Mouse (Mus musculus) adrenal gland, postnatal 36 days (tissue): ENCODE data around the gene Cd207. TPM values are rescaled to one million over a fixed set of nuclear protein-coding genes. Genes with fewer than 3 reads are reported as not detected.
"Not testable (repeated sequence)": the region's sequence is repeated elsewhere in the genome, so short reads cannot be mapped to it uniquely, and the experiment has no call there.

Experiments used
- DNase-seq, 2 experiments: peaks; one replicate each; pipeline ENCODE4 v3.0.0; 2021; ENCODE audit warnings: mixed read lengths in 1 of 2
- total RNA-seq, 2 experiments: library from RNA; stranded (reverse); gene quantifications; 2 replicates each; pipeline ENCODE4 v1.2.3; 2021

Cd207 gene
- total RNA-seq, 2 experiments from 2014 or later = 0.20 TPM; not detected in 1

DNA sequence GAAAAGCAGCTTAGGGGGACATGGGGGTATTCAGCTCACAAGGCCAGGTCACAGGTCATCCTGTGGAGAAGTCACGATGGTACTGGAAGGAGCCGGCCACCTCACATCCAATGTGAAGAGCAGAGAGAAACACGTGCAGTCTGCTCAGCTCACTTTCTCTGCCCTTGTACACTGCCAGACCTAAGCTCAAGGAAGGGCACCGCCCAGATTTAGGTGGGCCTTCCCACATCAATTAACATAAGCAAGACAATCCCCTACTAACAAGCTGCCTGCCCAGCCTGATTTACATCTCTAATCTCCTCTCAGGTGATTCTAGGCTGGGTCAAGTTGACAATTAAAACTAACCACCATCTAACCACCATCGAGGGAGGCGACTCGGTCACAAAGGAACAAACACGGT, 20.3 kb upstream of the Cd207 start:
- DNase-seq = no peak

DNA sequence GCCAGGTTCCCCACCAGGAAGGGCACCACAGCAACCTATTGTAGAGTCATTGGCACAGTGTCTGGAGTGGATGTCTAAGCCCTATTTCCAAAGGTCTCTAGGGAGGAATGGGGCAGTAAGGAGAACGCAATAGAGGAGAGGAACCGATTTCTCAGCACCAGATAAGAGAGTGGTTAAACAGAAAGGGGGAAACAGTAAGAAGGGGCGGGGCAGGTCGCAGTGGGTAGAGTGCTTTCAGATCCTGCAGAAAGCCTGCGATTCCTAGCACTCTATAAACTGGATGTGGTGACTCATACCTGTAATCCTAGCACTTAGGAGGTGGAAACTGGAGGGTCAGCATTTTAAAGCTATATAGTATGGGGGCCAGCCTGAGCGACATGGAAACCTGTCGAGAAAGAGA, 19.0 kb upstream of the Cd207 start:
- no peak for DNase-seq

DNA sequence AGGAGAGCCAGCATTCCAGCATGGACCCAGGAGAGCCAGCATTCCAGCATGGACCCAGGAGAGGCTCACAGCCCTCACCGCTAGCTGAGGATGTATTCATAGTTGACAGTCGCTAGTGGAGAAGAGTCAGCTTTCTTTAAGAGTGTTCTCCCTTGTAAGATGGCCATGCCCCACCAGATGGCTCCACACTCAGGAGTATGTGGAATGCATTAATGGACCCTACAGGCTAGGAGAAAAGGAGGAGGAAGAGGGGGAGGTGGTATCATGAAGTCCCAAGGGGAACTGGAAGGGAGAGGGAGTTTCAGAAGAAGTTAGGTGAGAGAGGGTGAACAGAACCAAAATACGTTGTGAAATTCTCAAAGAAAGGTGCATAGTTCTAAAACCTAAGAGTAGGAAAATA, 18.1 kb upstream of the Cd207 start:
- no peak for DNase-seq

DNA sequence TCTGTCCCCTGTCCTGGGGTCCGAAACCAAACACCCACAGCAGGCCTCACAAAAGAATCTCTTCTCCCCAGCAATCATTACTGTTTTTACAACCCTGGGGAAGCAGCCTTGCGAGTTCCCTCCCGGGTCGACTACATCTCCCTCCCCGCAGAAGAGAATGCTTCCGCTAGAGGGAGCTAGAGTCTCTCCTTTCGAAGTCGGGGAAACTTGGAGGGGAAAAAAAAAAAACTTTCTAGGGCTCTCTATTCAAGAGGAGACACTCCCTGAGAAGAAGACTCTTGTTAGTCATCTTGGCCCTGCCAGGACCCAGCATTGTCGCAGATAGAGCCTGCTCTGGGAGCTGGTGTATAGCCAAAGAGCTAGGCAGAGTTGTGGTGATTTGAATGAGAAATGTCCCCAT, 16.2 kb upstream of the Cd207 start:
- DNase-seq = peak; percentile 40 to 76

DNA sequence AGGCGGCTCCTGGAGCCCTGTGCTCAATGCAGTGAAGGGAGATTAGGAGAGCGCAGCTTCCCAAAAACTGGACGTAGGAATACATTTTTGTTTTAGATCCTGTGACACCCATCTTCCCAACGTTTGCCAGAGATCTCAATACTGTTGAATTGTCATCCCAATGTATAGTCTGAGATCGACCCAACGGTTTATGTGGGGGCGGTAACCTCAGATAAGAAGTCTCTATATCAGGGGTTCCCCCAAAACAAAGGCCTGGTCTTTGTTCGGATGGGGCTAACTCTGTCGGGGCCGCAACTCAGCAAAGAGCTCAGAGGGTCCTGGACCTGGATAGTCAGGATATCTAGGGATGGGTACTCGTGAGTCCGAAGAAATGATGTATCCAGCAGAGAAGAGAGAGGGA, 15.3 kb upstream of the Cd207 start:
- no peak for DNase-seq

DNA sequence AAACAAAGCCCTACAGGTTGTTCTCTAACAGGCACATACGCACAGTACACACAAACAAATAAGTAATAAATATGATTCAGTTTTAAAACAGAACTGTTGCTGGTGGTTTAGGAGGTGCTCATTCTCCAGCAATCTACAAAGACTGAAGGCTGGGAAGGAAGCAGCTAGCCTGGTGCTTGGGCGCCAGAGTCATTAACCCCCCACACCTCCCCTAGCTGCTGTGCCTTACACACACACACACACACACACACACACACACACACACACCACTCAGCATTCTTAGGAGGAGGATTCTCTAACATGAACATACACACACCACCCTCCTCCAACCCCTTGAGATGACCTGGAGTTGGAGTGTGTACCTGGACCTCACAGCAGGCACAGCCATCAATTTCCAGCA, 13.3 kb upstream of the Cd207 start:
- no peak for DNase-seq

DNA sequence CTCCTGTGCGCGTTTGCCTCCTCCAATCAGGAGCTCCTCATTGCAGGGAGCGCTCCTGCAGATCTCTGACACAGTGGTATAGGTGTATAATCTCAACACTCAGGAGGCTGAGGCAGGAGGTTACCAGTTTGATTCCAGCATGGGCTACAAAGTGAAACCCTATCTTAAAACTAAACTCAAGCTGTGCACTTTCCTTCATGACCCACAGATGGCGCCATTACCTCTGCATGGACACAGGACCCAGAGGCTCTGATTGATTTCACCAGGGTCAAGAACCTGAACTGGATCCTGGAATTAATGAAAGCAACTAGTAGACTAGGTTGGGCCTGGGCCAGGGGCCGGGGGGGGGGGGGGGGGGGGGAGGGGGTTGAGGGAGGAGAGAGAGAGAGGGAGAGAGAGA, 12.6 kb upstream of the Cd207 start:
- DNase-seq = peak; percentile 43 to 47

DNA sequence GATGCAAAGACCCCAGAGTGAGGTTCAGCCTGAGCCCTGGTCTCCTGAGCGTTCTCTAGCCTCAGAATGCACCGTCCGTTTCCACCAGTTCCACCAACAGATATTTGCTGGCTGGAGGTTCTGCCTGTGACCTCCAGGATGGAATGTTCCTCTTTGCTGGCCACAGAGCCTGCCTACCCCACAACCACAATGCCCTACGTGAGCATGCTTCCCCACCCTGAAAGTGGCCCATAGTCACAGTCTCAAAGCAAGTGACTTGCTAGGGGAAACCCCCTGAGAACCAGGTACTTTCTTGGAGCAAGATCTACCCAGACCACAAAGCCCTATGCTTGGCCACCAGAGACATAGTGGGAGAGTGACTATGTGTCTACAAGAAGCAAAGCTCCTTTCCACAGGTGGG, 11.7 kb upstream of the Cd207 start:
- no peak for DNase-seq

DNA sequence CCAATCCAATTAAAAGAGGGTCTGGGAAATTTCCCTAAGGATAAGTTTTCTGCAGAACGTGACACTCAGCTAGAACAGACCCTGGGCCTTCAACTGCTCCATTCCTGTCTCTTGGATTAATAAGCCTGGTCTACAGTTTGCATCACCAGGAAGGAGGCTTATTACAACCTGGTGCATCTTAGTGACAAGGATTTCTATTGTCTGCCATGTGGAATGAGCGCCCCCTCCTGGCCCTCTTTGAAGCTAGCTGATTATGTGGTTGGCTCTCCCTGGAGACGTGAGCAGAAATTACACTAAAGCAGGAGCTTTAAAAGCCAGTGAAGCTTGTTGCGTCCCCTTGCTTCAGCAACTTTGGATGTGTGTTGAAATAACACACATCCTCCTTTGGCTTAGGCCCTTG, 4.3 kb downstream of the Cd207 start:
- peak; percentile 77 to 85 for DNase-seq

DNA sequence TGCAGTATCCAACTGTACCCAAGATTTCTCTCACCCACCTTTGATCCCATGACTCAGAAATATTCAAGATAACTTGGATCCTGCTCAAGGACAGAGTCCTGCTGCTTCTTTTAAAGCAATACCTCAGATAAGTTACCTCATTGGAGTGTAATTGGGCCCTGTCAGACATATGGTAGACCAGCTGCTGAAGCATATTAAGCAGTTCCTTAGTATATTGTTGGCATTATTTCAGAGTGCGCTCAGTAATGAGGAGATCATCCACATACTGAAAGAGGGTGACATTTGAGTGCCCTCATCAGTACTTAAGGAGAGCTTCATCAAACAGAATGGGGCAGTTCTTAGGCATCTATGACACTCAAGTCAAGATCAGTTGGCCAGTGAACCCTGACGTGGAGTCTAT, 12.6 kb downstream of the Cd207 start:
- no peak for DNase-seq

DNA sequence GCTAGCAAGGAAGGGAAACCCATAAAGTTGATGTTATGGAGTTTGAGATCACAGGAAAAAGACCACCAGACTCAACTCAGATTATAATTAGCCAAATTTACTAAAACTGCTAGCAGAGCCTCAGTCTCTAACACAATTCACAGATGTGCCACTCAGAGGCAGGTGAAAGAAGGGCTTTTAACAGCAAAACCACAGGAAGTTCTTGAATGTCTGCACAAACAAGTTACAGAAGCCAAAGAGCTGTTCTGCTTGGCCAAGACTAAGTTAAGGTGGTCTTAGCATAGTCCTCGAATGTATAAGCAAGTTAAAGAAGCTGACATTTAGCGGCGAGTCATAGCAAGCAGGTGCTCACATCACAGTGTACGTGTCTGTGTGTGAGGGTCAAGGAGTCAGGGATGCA, 16.8 kb downstream of the Cd207 start:
- no peak for DNase-seq

DNA sequence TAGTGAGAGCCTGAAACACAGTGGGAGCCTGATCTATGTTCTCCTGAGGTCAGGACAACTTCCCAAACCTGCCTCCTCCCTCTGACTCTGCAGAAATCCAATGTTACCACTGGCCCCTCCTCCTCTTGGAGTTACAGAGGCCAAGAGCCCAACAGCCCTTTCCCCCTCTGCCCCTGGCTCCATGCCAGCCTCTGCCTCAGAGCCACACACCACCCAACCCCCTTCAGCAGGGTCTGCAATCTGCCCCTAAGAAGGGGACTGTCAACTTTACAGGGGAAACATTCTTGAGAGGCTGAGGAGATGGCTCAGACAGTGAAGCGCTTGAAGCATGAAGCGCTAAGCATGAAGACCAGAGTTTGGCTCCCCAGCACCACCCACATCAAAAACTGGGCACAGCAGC, 21.6 kb downstream of the Cd207 start, which contains the start of gene Clec4f:
Gene Clec4f, minus strand, starts transcription at position 101 of the 400 bp plus-strand sequence.
- no peak for DNase-seq

DNA sequence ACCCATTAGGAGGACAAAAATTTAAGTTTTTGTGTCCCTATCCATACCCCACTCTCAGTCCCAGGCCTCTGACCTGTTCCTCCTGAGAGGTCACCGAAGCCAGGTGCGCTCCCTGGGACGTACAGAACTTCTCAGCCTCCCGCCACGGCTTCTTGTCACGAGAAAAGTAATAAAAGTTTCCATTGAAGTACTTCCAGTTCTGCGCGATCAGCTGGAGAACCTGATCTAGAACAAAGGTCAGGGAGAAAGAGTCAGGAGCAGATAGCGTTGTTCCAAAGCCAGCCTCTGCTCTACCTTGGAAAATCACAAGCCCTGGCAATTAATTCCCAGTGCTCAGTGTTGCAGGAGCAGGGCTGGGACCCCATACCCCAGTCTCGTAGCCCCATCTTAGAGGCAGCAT, 30.9 kb downstream of the Cd207 start:
- DNase-seq = no peak

DNA sequence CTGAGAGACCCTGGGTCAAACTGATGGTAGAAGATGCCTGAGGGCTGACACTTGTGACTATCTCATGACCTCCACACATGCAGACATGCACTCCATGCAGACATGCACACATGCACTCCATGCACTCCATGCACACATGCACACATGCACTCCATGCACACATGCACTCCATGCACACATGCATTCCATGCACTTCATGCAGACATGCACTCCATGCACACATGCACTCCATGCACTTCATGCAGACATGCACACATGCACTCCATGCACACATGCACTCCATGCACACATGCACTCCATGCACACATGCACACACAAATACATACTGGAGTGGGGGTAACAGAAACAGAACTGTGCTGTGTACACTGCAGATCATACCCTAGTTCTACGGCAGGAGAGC, 42.3 kb downstream of the Cd207 start:
- no peak for DNase-seq

DNA sequence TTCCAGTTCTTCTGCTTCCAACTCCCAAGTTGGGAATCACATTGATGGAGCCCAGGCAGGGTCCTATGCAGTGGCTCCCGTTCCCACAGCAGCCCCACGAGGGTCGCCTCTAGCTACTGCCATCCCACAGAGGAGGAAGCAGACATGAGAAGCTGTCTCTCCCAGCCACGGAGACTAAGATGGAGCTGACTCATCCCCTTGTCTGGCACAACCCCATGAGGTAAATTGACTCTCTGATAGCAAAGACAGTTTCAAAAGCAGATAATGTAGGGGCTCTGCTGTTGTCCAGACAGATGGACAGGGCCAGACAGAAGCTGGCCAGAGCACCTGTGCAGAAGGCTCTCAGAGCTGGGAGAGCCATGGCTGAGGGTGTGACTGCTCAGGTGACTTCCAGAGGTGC, 43.0 kb downstream of the Cd207 start:
- not testable (repeated sequence) for DNase-seq

DNA sequence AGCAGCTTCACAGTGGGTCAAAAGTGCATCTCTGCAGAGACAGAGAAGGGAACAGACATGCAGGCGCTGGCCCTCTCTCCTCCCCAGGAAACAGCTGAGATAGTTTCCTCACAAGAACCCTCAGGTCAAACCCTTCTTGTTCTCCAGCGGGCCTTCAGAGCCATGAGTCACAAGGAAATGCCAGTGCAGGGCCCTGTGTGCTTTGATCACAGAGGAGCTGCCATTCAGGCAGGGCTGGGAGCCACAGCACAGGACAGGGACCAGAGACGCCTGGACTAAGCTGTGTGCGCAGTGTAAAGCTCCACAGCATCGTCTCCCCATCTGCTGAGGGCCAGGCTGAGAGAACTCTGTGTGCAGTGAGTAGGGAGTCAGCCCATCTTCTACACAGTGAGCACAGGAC, 43.6 kb downstream of the Cd207 start:
- peak; percentile 13 to 28 for DNase-seq

DNA sequence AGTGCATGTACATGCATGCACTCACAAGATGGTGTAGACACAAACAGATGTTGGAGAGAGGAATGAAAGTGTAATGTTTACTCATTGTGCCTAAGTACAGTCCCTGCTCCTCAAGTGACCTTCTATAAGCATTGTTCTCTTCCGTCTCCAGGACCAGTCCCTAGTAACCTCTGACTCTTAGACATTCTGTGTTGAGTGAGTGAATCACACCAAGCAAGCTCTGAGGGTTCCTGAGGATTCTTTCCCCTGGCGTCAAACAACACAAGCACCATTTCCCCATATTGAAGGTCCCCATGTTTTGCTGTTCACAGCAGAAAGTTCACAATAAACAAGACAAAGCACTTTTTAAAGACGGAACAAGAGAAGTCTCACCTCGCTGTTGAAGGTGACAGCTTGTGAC, 45.8 kb downstream of the Cd207 start:
- no peak for DNase-seq

DNA sequence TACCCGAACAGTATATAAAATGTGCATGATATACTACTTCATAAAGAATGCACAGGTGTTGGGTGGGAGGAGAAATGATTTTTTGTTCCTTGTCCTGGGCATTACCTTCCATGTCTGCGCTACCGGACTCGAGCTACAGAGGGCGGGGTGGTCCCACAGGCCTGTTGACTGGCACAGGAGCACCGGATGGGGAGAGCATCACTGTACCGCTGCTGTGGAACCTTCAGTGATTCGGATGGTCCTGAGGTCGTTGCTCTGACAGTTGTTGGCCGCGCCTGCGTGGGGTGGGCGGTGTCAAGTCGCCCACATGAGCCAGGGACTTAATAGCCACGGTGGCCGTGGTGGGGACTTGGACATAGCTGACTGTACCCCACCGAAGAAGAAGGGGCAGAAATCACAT, 50.9 kb downstream of the Cd207 start:
- no peak for DNase-seq

Other genes starting within 250 kb of the Cd207 start
- gene Tet3, start 218.8 kb downstream of the Cd207 start, total RNA-seq = 10 to 100 TPM; 25.2 to 38.5 TPM
- gene Dguok, start 170.9 kb downstream of the Cd207 start, total RNA-seq = 10 to 100 TPM; 44.5 to 47.5 TPM
- gene Actg2, start 141.6 kb downstream of the Cd207 start, total RNA-seq = under 1 TPM; 0.30 to 0.76 TPM
- 10 to 100 TPM; 21.3 to 22.0 TPM for gene Stambp, start 105.1 kb downstream of the Cd207 start, total RNA-seq
- not detected for gene Clec4f, start 21.7 kb downstream of the Cd207 start, total RNA-seq
- gene Vax2, start 33.4 kb upstream of the Cd207 start, total RNA-seq = not detected
- not detected for gene Atp6v1b1, start 65.1 kb upstream of the Cd207 start, total RNA-seq
- not detected for gene Ankrd53, start 84.8 kb upstream of the Cd207 start, total RNA-seq
- 100 to 1,000 TPM; 135 to 214 TPM for gene Tex261, start 98.0 kb upstream of the Cd207 start, total RNA-seq
- 10 to 100 TPM; 48.2 to 56.7 TPM for gene Nagk, start 117.1 kb upstream of the Cd207 start, total RNA-seq
- gene Paip2b, start 153.9 kb upstream of the Cd207 start, total RNA-seq = 10 to 100 TPM; 30.7 to 31.1 TPM
- gene Zfp638, start 189.3 kb upstream of the Cd207 start, total RNA-seq = 100 to 1,000 TPM in 1 of 2 experiments, 10 to 100 TPM in 1; 89.5 to 100 TPM